Mouse (Mus musculus): ENCODE results near the gene Vegfc. TPM values are rescaled to one million over a fixed set of nuclear protein-coding genes. Genes with fewer than 3 reads are reported as not detected.

Vegfc gene
- polyA plus RNA-seq, 1 experiment from 2014 or later = 7.7 TPM

- Histone ChIP-seq H3K36me3 (no peaks in the 10 kb centered on the region), H3K4me2 (replicated peaks) (no peak overlapping the region), H3K27me3 (no peaks in the 10 kb centered on the region), H3K4me3 (no peak overlapping the region), H3K27ac (no peak overlapping the region), H3K9ac (no peak overlapping the region), H3K4me1 (no peaks in the 10 kb centered on the region), H3K9me3 (no peaks in the 10 kb centered on the region)
- ATAC-seq (ENCODE audit: low FRiP score, low read depth) = no peak
- WGBS = 83% methylated on average over 2 of the region's 2 CpGs
Measured at GRCm38 (mm10) chr8:54216250-54216649, 138.8 kb downstream of the Vegfc start.

- Histone ChIP-seq H3K4me2 (replicated peaks) (no peak overlapping the region), H3K27me3 (no peaks in the 10 kb centered on the region), H3K36me3 (no peaks in the 10 kb centered on the region), H3K9ac (no peak overlapping the region), H3K4me3 (no peak overlapping the region), H3K9me3 (no peaks in the 10 kb centered on the region), H3K4me1 (no peaks in the 10 kb centered on the region), H3K27ac (no peak overlapping the region)
- ATAC-seq (ENCODE audit: low FRiP score, low read depth) = no peak
- 58% methylated on average over 1 of the region's 1 CpGs for WGBS
Measured at GRCm38 (mm10) chr8:54228801-54229204, 151.4 kb downstream of the Vegfc start.

GRCm38 (mm10) chr8:54230638-54231037 is 153.2 kb downstream of the Vegfc start:
- no peaks in the 10 kb centered on the region for H3K27me3 ChIP-seq
- ATAC-seq (ENCODE audit: low FRiP score, low read depth) = no peak
- H3K27ac ChIP-seq = no peak overlapping the region
- no peak overlapping the region for H3K4me2 ChIP-seq (replicated peaks)
- H3K36me3 ChIP-seq = no peaks in the 10 kb centered on the region
- WGBS = 93% methylated on average over 1 of the region's 1 CpGs
- H3K4me3 ChIP-seq = no peak overlapping the region
- H3K9me3 ChIP-seq = no peaks in the 10 kb centered on the region
- H3K9ac ChIP-seq = no peak overlapping the region
- H3K4me1 ChIP-seq = no peaks in the 10 kb centered on the region

- Histone ChIP-seq H3K4me2 (replicated peaks) (no peak overlapping the region), H3K27ac (no peak overlapping the region), H3K27me3 (no peaks in the 10 kb centered on the region), H3K9me3 (no peaks in the 10 kb centered on the region), H3K4me1 (no peaks in the 10 kb centered on the region), H3K4me3 (no peak overlapping the region), H3K9ac (no peak overlapping the region), H3K36me3 (no peaks in the 10 kb centered on the region)
- 86% methylated on average over 6 of the region's 6 CpGs for WGBS
- no peak for ATAC-seq (ENCODE audit: low FRiP score, low read depth)
Measured at GRCm38 (mm10) chr8:54233316-54233715, 155.9 kb downstream of the Vegfc start.
